Mouse (Mus musculus) bone marrow macrophage, adult 2 months (primary cell): ENCODE measurements around the gene Ikzf1.

Experiments used
- CTCF ChIP-seq: IDR thresholded peaks from 2 replicates; pipeline ENCODE4 v1.5.1; 2012; ENCODE audit warnings: low read depth, mild to moderate bottlenecking, low read length, moderate library complexity
- POLR2A ChIP-seq: IDR thresholded peaks from 2 replicates; pipeline ENCODE4 v1.6.1; 2012; ENCODE audit warnings: mild to moderate bottlenecking, low read depth, low read length, borderline replicate concordance

GRCm38 (mm10) chr11:11788521-11788974 lies 103.7 kb downstream of the Ikzf1 start:
- TF ChIP-seq POLR2A (no peak), CTCF (peak; percentile 45)
